Mouse (Mus musculus) forebrain, postnatal 0 days (tissue): ENCODE measurements around the gene Zfp119b. TPM values are rescaled to one million over a fixed set of nuclear protein-coding genes. Genes with fewer than 3 reads are reported as not detected.

Experiments
- ATAC-seq: fragments of 200-750 bp; cut with Nextera tagmentation; 2 replicates; pipeline ENCODE4 v1.8.0; 2017; ENCODE audit warnings: mild to moderate bottlenecking, moderate library complexity
- DNase-seq: peaks from one replicate; pipeline ENCODE4 v3.0.0-alpha.2; 2015
- H3K27ac ChIP-seq: fragments of 300-500 bp; sonication (generic); 2 replicates; pipeline ENCODE4 v1.5.1; 2014; ENCODE audit warnings: low read depth, mild to moderate bottlenecking, antibody characterized with exemption, low read length, moderate library complexity, mixed read lengths
- H3K27me3 ChIP-seq: fragments of 300-500 bp; sonication (generic); 2 replicates; pipeline ENCODE4 v1.6.1; 2014; ENCODE audit warnings: mild to moderate bottlenecking, low read length, mixed read lengths; ENCODE audit not compliant: insufficient read depth
- H3K36me3 ChIP-seq: fragments of 300-500 bp; sonication (generic); 2 replicates; pipeline ENCODE4 v1.6.1; 2014; ENCODE audit warnings: mild to moderate bottlenecking, moderate library complexity; ENCODE audit not compliant: insufficient read depth
- H3K4me1 ChIP-seq: fragments of 300-500 bp; sonication (generic); 2 replicates; pipeline ENCODE4 v1.6.1; 2014; ENCODE audit warnings: antibody characterized with exemption; ENCODE audit not compliant: insufficient read depth
- H3K4me2 ChIP-seq: fragments of 300-500 bp; sonication (generic); 2 replicates; pipeline ENCODE4 v1.6.1; 2014; ENCODE audit warnings: low read depth, mild to moderate bottlenecking, moderate library complexity
- H3K4me3 ChIP-seq: fragments of 300-500 bp; sonication (generic); 2 replicates; pipeline ENCODE4 v1.5.1; 2014; ENCODE audit warnings: low read depth, low read length, mixed read lengths
- H3K9ac ChIP-seq: fragments of 300-500 bp; sonication (generic); 2 replicates; pipeline ENCODE4 v1.6.1; 2014; ENCODE audit warnings: mild to moderate bottlenecking
- H3K9me3 ChIP-seq: fragments of 300-500 bp; sonication (generic); 2 replicates; pipeline ENCODE4 v1.6.1; 2016; ENCODE audit warnings: low read length
- CTCF ChIP-seq: sonication (generic); IDR thresholded peaks from 2 replicates; pipeline ENCODE4 v1.5.1; 2016; ENCODE audit warnings: antibody characterized with exemption, control low read depth, low read depth
- WGBS: fragments of 180-500 bp; shearing (Covaris S2); extraction: QIAGEN DNeasy Blood & Tissue Kit; methylation state at CpG from one replicate; pipeline ENCODE4 v1.1.7; 2014; 5-methylcytosine and 5-hydroxymethylcytosine counted together
- polyA plus RNA-seq: library from polyadenylated mRNA; unstranded; fragments of >200 nt; fragmentation: Nextera tagmentation; extraction: Ambion mirVana; gene quantifications from 2 replicates; pipeline ENCODE4 v1.2.1, GENCODE M21; 2015
- total RNA-seq: library from RNA; depleted of rRNA; stranded (reverse); fragments of >200 nt; gene quantifications from 2 replicates; pipeline ENCODE4 v1.2.3, GENCODE M21; 2014

Zfp119b gene
- total and polyA plus RNA-seq, 2 experiments from 2014 or later = 5.7 to 6.0 TPM

DNA sequence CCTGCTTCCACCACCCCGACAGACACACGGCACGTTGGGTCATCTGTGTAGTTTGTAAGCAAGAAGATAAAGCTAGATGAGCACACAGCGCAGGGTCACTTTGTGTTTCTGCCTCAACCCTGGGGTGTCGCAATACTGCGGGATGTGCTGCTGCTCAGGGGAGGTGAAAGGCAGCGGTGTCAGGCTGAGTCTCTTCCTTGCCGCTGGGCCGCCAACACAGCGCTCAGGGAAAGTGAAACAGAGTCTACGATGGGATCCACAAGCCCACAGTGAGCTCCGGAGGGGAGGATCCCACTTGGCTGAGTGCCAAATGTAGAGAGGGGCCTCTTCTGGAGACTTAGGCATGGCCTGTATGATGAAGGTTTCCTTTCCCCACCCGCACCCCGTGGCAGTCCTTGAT, 13.9 kb upstream of the Zfp119b start:
- H3K4me3 ChIP-seq = no peak overlapping the region
- no peak overlapping the region for H3K9ac ChIP-seq
- peaks cover 55% of the 10 kb centered on the region for H3K36me3 ChIP-seq
- H3K9me3 ChIP-seq = no peaks in the 10 kb centered on the region
- H3K27ac ChIP-seq = no peak overlapping the region
- DNase-seq (no peak), ATAC-seq (no peak)
- no peak for TF ChIP-seq CTCF
- H3K4me2 ChIP-seq = no peak overlapping the region
- H3K27me3 ChIP-seq = no peaks in the 10 kb centered on the region
- peaks cover 5% of the 10 kb centered on the region; the same call in 1 of the 2 replicates for H3K4me1 ChIP-seq
- 79% methylated on average over 14 of the region's 14 CpGs for WGBS

DNA sequence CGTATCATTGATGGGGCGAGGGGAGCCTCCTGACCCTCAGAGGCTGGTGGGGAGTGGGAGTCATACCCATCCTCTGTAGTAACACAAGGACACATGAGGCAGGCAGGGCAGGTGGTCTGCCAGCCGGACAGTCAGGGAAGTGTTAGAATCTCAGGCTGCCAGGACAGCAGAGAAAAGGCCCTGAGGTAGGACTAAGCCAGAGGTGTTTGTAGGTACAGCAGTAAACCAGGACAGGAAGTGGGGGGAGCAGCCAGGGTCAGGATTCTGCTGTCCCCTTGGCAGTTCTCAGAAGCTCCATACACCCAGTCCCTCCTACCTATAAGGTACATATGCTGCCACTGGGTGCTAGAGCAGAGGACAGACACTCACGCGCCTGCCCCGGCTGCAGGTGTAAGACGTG, 12.3 kb upstream of the Zfp119b start:
- Histone ChIP-seq H3K9me3 (no peaks in the 10 kb centered on the region), H3K4me3 (no peak overlapping the region), H3K4me2 (no peak overlapping the region), H3K36me3 (peaks cover 43% of the 10 kb centered on the region), H3K27ac (no peak overlapping the region), H3K4me1 (peaks cover 9% of the 10 kb centered on the region), H3K9ac (no peak overlapping the region), H3K27me3 (no peaks in the 10 kb centered on the region)
- DNase-seq (no peak), ATAC-seq (no peak)
- WGBS = 97% methylated on average over 7 of the region's 7 CpGs
- no peak for TF ChIP-seq CTCF

DNA sequence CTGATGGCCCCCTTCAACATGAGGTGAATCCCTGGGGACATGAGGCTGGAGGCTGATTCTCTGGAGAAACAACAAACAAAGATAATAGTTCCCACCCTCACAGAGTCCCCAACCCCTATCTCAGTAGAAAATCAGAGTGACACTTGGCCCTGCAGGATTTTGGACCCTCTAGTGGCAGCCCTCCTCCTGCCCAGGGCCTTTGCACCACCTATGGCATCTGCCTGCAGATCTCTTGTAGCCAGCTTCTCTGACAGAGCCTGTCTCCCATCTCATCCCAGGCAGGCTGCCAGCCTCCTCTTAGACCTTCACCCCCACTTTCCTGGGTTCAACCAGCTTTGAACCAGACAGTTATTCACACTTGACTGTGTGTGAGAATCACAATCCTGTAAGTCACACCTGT, 11.5 kb upstream of the Zfp119b start:
- H3K27ac ChIP-seq = no peak overlapping the region
- no peak overlapping the region for H3K4me2 ChIP-seq
- no peaks in the 10 kb centered on the region for H3K27me3 ChIP-seq
- peaks cover 35% of the 10 kb centered on the region for H3K36me3 ChIP-seq
- H3K4me3 ChIP-seq = no peak overlapping the region
- no peaks in the 10 kb centered on the region for H3K9me3 ChIP-seq
- ATAC-seq = no peak
- TF ChIP-seq CTCF = no peak
- no peak for DNase-seq
- H3K9ac ChIP-seq = no peak overlapping the region
- peaks cover 12% of the 10 kb centered on the region for H3K4me1 ChIP-seq

DNA sequence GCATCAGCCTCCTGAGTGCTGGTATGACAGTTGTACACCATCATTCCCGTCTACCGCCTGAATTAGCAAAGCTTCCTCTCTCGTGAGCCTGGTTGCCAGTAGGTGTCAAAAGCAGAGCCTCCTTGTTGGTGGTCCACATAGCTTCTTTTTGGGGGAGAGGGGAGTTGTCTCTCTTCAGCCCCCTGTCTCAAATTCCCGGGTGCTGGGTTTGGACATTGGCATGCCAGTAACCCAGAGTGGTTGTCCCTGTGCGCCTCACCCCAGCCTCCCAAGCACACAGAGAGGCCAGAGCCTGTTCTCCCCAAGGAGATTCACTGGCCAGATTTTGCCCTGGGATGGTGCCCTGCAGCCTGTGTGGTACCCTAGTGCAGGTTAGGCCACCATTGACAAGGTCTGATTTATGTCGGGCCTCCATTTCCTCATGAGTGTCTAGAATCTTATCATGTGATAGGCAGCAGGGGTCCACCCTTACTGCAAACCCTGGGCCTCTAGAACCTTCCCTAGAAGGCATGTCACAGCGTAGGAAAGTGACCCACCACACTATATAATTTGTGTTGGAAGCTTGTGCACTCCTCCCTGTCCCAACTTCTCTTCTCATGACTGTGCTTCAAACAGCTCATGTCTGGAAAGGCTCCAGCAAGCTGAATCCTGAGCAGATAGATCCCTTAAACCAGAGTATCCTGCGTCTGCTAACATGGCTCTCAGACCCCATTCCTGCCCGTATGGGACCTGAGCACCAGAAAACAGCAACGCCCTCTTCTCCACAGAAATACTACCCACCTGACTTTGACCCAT, 10.8 kb upstream of the Zfp119b start:
- H3K4me1 ChIP-seq = peaks cover 12% of the 10 kb centered on the region
- peak overlapping the region; percentile 49 for H3K4me3 ChIP-seq

DNA sequence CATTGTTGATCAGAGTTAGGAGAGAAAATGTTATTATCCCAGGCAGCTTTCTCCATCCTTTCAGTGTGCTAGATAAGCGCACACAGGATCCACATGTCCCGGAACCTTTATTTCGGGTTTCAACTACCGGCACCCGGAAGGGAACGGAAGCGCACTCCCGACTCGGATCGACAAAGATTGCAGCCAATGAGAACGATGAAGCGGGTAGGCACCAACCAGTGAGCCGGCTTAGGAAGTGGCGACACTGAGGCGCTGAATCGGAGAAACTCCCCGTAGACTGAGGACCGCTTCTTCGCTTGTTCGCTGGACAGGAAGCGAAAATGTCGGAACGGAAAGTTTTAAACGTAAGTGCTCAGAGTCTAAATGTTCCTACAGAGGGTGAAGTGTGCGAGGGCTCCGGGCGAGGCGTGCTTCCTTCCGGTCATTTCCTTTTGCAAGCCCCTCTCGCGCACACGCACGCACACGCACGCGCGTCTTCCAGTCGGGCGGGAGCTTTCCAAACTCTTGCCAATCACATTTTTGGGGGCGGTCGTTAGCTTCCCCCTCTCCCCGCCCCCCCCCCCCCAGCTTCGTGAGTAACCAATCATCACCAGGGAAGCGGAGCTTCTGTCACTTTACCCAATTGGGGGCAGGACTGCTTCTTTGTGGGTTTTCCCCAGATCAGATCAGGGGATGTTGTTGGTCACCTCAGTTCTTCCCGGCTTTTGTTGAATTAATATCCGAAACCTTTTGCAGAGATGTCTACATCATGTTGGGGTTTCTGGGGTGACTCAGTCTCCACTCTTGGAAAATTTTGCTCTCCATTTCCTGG, 9.8 kb upstream of the Zfp119b start, which contains the start of gene Yju2:
Gene Yju2, plus strand, starts transcription at position 182 of the 811 bp plus-strand sequence.
- peak within 1 kb of the TSS; percentile 51 for H3K9ac ChIP-seq
- no peaks in the 10 kb centered on the region for H3K27me3 ChIP-seq
- peak; percentile 96 for ATAC-seq
- peaks cover 12% of the 10 kb centered on the region for H3K4me1 ChIP-seq
- H3K4me2 ChIP-seq = peak within 1 kb of the TSS; percentile 55
- H3K27ac ChIP-seq = peak within 1 kb of the TSS; percentile 93
- no peak for TF ChIP-seq CTCF
- peak within 1 kb of the TSS; percentile 49 for H3K4me3 ChIP-seq
- peak; percentile 99 for DNase-seq
- H3K9me3 ChIP-seq = no peaks in the 10 kb centered on the region
- WGBS = 1% methylated on average over 46 of the region's 46 CpGs
- H3K36me3 ChIP-seq = peaks cover 23% of the 10 kb centered on the region

More for the DNA sequence above, 10.8 kb upstream of the Zfp119b start:
- TF ChIP-seq CTCF = no peak
- H3K9me3 ChIP-seq = no peaks in the 10 kb centered on the region
- H3K4me2 ChIP-seq = peak overlapping the region; percentile 54
- DNase-seq = no peak
- ATAC-seq = no peak
- H3K36me3 ChIP-seq = peaks cover 32% of the 10 kb centered on the region
- WGBS = 74% methylated on average over 10 of the region's 10 CpGs
- peak overlapping the region; percentile 93; the same call in 1 of the 2 replicates for H3K27ac ChIP-seq
- H3K9ac ChIP-seq = 0 out of 2 replicates have a peak overlapping the region, but pooled peaks have one; percentile 47
- H3K27me3 ChIP-seq = no peaks in the 10 kb centered on the region

DNA sequence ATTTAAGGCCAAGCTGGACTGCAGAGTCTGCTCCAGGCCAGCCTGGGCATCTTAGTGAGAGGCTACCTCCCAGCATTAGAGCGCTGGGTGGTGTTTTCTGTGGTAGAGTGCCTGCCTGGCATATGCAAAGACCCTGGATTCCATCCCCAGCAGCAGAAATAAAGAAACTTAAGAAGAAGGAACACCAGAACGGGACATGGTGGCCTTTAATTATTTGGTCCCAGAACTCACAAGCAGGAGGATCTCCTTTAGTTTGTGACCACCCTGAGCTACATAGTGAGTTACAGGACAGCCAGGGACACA, 9.2 kb upstream of the Zfp119b start:
- Histone ChIP-seq H3K36me3 (peaks cover 18% of the 10 kb centered on the region), H3K9ac (peak overlapping the region; percentile 51), H3K27me3 (no peaks in the 10 kb centered on the region), H3K4me1 (peaks cover 12% of the 10 kb centered on the region), H3K9me3 (no peaks in the 10 kb centered on the region), H3K4me2 (peak overlapping the region; percentile 55), H3K4me3 (peak overlapping the region; percentile 49), H3K27ac (peak overlapping the region; percentile 93)
- WGBS = 34% methylated on average over 2 of the region's 2 CpGs
- no peak for TF ChIP-seq CTCF
- ATAC-seq = no peak
- DNase-seq = no peak
